Mouse (Mus musculus): Measurements from ENCODE around the gene C330007P06Rik.
A peak's percentile ranks its signal among the peaks of the same experiment; 100 is the strongest.

C330007P06Rik gene

DNA sequence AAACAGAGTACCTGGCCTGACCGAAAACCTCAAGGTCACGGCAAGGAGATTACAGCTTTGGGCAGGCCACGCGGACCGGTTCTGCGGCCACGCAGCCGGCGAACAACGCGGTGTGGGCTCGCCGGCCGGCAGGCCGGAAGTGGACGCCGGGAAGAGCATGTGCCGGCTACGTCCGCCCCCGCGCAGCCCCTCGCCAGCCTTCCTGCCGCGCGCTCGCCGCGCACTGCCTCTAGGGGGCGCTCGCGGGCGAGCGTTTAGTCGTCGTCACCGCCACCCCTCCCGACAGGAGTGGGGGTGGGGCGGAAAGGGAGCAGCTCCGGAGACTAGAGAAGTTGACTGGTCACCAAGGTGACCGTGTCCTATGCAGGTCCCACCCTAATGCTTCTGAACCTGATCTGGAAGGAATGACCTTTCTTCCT lies 77.7 kb downstream of the C330007P06Rik start:
- peak; percentile 86 for DNase-seq (ENCODE audit: low read depth, low spot score)
- H3K36me3 ChIP-seq (ENCODE audit: control insufficient read depth, insufficient read depth, low read length, poor library complexity, severe bottlenecking), result no peaks in the 10 kb centered on the region
- no peaks in the 10 kb centered on the region for H3K27me3 ChIP-seq (ENCODE audit: control insufficient read depth, insufficient read depth, low read length, poor library complexity, severe bottlenecking)

GRCm38 (mm10) chrX:36795424-36796162 lies 78.3 kb downstream of the C330007P06Rik start, which contains the start of gene Slc25a5:
TSS of gene Slc25a5 (plus strand) at chrX:36795651.
- H3K36me3 ChIP-seq (ENCODE audit: control insufficient read depth, insufficient read depth, low read length, poor library complexity, severe bottlenecking), result no peaks in the 10 kb centered on the region
- H3K27me3 ChIP-seq (ENCODE audit: control insufficient read depth, insufficient read depth, low read length, poor library complexity, severe bottlenecking), result no peaks in the 10 kb centered on the region
- peak; percentile 90 for DNase-seq (ENCODE audit: low read depth, low spot score)

DNA sequence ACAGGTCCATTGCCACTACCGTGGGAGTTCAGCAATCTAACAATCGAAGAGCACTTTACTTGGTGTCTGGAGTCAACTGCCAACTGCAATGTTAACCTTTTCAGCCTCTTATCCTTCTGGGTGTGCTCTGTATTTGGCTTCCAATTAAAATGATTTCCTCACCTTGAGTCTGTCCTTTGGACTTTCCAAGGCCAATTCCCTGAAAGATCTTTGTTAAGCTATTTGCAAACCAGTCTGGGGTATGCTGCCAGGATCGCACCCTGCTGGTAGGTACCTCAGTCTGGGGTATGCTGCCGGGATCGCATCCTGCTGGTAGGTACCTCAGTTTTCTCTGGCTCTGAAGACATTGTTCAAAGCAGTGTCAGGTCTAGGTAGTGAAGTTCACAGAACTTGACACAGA lies 79.3 kb downstream of the C330007P06Rik start:
- H3K27me3 ChIP-seq (ENCODE audit: control insufficient read depth, insufficient read depth, low read length, poor library complexity, severe bottlenecking), result no peaks in the 10 kb centered on the region
- DNase-seq (ENCODE audit: low read depth, low spot score), result no peak
- no peaks in the 10 kb centered on the region for H3K36me3 ChIP-seq (ENCODE audit: control insufficient read depth, insufficient read depth, low read length, poor library complexity, severe bottlenecking)

GRCm38 (mm10) chrX:36789360-36789759 lies 84.6 kb downstream of the C330007P06Rik start:
- DNase-seq (ENCODE audit: low read depth, low spot score), result no peak
- Histone ChIP-seq H3K27me3 (ENCODE audit: control insufficient read depth, insufficient read depth, low read length, poor library complexity, severe bottlenecking) (no peaks in the 10 kb centered on the region), H3K36me3 (ENCODE audit: control insufficient read depth, insufficient read depth, low read length, poor library complexity, severe bottlenecking) (no peaks in the 10 kb centered on the region)

GRCm38 (mm10) chrX:36777694-36778093 lies 96.2 kb downstream of the C330007P06Rik start:
- no peaks in the 10 kb centered on the region for H3K27me3 ChIP-seq (ENCODE audit: control insufficient read depth, insufficient read depth, low read length, poor library complexity, severe bottlenecking)
- no peaks in the 10 kb centered on the region for H3K36me3 ChIP-seq (ENCODE audit: control insufficient read depth, insufficient read depth, low read length, poor library complexity, severe bottlenecking)
- DNase-seq (ENCODE audit: low read depth, low spot score), result no peak

- no peaks in the 10 kb centered on the region for H3K36me3 ChIP-seq (ENCODE audit: control insufficient read depth, insufficient read depth, low read length, poor library complexity, severe bottlenecking)
- DNase-seq (ENCODE audit: low read depth, low spot score), result no peak
- no peaks in the 10 kb centered on the region for H3K27me3 ChIP-seq (ENCODE audit: control insufficient read depth, insufficient read depth, low read length, poor library complexity, severe bottlenecking)
These were observed 98.4 kb downstream of the C330007P06Rik start for GRCm38 (mm10) chrX:36775520-36775919.
